Mouse (Mus musculus) heart, adult 9 months (tissue): Measurements from ENCODE around the gene 9930021J03Rik.

Experiments used
- DNase-seq, 2 experiments: peaks; one replicate each; pipeline ENCODE4 v3.0.0; 2022; ENCODE audit warnings: low spot score in 2 of 2

9930021J03Rik gene

DNA sequence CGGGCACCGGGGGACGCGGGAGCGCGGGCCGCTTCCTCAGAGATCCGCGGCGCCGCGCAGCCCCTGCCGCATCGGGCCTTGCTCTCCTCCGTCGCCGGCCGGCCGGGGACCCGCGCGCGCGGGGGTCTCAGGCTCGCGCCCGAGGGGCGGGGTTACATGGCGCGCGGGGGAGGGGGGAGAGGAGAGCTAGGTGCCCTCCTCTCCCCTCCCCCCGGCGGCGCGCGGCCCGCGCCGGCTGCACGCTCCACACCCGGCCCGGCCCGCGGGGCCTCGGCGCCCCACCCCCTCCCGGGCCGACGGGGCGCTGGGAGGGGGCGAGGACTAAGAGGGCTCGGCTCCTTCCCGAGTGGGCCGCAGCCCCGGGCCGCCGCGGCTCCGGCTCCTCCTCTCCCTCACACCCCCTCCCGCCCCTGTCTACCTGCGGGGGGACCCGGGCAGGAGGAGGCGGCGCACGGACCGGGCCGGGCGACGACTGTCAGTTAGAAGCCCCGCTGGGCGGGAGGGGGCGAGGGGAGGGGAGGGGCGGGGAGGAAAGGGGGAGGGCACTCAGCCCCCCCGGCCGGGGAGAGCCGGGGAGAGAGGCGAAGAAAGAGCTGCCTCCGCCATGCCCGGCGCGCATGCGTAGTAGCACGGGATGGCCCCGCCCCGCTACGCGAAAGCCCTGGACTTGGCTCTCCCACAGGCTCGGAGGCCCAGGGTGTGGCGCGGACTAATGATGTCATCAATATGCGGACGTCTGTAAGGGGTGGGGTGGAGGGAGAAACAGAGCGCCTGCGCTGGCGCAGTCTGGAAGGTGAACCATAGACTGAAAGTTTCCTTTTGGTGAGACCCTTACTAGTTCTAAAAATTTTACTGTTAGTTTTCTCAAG, at the start of gene 9930021J03Rik:
TSS of gene 9930021J03Rik (minus strand) at position 73 of the 869 bp plus-strand sequence.
- DNase-seq, result peak; percentile 97

DNA sequence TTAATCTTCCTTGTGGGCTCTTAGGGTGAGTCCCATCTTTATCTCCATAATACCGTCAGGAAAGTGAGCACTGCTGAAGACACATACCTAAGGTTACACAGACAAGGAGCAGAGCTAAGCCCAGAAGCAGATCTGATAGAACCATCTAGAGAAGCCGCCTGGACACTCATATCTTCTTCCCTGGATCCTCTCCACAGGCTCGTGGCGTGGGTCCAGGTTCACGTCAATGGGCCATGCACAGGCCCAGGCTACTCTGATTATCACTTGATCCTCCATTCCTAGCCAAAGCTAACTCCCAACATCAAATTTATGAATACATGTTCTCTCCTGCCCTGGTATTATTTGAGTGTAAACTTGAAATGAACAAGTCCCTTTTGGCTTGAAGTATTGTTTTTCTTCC, 47.9 kb upstream of the 9930021J03Rik start:
- DNase-seq, result no peak

DNA sequence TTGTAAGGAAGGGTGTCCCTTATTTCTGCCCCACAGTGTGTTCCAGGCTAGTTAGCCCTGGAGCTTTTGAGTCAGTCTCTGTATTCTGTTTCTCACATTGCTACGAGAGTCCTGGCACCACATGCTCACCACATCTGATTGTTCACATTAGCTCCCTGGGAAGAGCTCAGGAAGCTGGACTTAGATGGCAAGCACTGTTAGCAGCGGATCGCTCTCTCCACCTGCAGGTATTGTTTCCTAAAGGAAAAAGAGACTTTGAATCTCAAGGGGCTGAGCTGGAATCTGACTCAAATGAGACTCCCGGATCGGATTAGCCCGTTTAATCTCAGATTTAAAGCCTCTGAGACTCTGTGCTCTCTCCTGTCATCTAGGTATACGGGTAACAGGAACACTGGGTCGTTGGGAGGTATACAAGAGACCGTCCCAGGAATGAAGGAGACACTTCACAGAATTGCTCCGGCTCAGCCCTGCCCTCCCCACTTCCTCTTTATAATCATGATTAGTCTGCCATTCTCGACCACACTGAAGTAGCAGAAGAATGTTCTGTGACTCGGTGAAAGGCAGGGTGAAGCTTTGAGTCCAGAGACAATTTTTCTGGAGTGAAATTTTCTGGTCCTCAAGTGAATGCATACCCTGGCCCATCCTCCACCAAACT, 45.4 kb upstream of the 9930021J03Rik start:
- no peak for DNase-seq

GRCm38 (mm10) chr19:29849924-29850551, 44.2 kb upstream of the 9930021J03Rik start:
- DNase-seq, result no peak

DNA sequence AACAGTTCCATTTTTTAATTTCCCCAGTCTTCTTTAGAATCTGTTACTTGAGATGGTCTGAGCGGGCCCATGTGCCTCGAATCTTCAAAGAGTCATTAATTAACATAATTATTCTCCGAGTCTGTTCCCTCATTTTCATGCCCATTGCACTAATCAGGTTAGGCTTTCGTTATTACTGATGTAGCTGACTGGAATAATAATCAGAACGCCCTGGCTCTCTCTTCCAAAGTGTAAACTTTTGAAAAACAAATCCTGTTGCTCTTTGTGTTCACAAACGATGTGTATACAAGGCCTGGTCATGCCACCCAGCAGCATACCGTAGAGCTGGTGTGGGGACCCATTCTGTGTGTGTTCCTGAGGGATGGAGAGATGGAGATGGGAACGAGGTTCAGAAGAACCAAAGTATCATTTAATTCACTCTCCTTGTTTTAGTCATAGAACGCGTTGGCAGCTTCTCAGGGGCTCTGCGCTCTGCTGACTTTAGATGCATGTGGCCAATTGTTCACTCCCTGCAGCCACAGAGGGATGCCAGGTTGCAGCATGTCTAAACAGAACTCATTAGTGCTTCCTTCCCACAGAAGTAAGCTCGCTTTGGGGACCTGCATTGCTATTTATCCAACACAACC, 38.4 kb upstream of the 9930021J03Rik start:
- no peak for DNase-seq

GRCm38 (mm10) chr19:29843641-29844035, 37.8 kb upstream of the 9930021J03Rik start:
- no peak for DNase-seq

DNA sequence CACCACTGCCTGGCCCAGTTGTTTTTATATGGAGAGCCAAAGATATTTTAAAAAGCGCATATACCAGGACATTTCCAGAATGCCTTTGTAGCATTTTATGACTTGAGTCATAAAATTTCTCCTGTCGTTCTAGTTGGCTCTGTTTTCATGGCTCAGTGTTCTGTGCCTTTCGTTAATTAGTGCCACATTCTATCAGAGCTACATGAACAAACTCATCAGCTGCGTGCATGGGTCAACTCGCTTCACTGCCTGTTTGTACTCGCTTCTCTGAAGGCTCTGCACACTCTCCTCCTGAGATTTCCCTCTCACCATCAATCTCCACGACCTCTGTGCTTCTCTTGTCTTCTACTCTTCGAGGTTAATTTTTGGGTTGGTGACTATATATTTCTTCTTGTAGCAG, 37.2 kb upstream of the 9930021J03Rik start:
- no peak for DNase-seq

- peak; percentile 51 for DNase-seq
Measured at GRCm38 (mm10) chr19:29840642-29841041, 34.9 kb upstream of the 9930021J03Rik start.

DNA sequence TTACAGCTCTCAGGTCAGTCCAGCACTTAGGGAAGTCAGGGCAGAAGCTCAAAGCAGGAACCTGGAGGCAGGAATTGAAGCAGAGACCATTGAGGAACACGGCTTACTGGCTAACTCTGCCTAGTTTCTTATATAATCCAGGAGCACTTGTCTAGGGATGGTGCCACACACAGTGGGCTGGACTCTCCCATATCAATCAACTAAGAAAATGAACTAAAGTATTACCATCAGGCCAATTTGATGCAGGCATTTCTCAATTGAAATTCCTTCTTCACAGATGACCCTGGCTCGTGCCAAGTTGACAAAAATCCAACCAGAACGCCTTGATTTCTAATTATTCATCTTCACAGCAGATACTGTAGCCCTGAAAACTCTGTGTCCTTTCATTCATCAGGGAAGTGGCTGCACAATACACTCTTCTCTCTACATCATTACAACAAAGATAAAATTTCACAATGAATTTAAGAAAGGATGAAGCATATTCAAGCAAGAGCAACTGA, 32.9 kb upstream of the 9930021J03Rik start:
- peak; percentile 23 to 26 for DNase-seq

DNA sequence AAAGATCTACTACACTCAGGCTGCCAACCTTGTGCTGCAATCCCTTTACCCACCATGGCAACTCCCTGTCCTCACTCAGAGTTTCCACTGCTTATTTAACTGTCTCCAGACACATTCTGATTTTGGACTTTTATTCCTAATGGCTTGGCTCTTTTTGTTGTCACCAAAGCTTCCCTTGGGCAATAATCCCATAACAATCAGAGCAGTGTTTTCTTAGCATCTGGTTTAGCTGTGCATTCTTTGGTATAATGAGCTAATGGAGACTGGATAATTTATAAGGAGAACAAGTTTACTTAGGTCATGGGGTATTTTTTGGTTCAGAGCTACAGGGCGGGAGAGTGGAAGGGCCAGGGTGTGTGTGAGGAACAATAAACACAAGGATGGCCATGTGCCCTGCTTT, 32.4 kb upstream of the 9930021J03Rik start:
- no peak for DNase-seq

DNA sequence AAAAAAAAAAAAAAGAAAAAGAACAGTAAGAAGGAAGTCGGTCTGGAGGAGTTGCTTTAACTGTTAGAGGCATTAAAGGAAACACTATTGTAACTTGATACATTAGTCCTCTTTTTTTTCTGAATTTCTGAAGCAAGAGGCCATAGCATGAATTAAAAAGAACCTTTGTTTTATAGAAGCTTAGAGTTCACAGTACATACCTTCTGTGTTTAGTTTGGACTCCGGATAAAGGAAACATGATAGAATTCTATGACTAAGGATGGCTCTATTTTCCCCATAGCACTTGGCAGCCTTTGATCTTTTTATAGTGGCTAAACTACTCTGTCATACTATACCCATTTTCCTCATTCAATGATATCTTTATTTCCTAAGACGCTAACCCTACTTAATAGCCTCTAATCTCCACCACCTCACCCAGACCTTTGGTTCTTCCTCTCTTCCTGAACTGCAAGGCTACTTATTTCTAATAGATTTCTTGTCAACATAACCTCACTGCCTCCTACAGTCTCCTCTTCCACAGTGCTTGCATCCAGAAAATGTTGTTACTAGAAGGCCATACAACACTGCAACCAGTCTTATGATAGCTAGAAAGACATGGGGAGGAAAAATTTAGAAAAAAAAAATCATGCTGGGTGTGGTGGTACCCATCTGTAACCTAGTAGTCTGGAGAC, 29.7 kb upstream of the 9930021J03Rik start:
- DNase-seq, result no peak

DNA sequence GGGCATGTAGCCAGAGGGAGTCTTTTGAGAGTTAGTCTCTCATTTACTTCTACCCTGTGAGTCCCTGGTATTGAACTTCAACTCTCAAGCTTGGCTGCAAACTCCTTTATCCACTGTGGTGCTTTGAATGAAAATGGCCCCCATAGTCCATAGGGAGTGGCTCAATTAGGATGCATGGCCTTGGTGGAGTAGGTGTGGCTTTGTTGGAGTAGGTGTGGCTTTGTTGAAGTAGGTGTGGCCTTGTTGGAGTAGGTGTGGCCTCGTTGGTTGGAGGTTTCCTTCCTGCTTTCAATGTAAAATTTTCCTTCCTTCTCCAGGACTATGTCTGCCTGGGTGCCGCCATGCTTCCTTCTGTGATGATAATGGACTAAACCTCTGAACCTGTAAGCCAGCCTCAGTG, 25.1 kb upstream of the 9930021J03Rik start:
- DNase-seq, result no peak

DNA sequence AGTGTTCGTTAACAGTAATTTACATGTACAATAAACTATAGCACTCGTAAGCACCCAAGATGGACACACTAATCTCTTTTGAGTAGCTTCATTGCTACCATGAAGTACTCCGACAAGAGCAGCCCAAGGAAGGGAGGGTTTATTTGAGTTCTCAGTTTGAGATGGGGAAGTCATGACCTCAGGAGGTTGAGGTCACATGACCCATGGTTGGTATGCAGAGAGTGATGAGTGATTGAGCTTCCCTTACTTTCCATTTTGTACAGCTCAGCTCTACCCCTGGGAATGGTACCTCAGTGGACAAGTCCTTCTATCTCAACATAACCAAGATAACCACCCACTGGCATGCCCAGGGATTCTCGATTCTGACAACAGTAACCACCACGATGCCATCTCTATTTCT, 22.8 kb upstream of the 9930021J03Rik start:
- no peak for DNase-seq

- peak in 1 of 2 experiments; percentile 6 for DNase-seq
Measured at GRCm38 (mm10) chr19:29826686-29827085, 20.9 kb upstream of the 9930021J03Rik start.

GRCm38 (mm10) chr19:29825003-29825402, 19.2 kb upstream of the 9930021J03Rik start:
- no peak for DNase-seq

DNA sequence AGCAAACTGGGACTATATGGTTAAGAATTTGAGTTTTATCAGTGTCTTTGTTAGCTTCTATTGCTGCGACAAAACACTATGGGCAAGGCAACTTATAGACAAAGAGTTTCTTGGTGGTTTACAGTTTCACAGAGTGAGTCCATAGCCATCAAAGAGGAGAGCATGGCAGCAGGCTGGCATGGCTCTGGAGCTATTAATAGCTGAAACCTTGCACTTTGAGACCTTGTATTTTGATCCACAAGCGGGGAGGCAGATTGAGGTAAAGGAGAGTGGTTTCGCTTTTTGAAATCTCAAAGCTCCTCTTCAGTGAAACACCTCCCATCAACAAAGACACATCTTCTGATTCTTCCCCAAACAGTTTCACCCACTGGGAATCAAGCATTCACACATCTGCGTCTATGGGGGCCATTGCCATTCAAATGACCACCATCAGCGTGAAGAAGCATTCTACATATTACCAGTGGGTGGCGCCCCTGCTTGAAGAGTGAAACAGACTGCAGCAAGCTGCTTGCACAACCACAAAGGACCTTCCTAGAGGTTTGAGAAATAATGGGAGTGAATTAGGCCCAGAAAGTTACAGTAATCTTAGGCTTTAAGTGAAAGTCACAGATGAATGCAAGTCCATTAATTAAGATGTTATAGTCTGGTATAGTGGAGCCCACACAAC, 18.4 kb upstream of the 9930021J03Rik start:
- peak in 1 of 2 experiments; percentile 55 for DNase-seq

DNA sequence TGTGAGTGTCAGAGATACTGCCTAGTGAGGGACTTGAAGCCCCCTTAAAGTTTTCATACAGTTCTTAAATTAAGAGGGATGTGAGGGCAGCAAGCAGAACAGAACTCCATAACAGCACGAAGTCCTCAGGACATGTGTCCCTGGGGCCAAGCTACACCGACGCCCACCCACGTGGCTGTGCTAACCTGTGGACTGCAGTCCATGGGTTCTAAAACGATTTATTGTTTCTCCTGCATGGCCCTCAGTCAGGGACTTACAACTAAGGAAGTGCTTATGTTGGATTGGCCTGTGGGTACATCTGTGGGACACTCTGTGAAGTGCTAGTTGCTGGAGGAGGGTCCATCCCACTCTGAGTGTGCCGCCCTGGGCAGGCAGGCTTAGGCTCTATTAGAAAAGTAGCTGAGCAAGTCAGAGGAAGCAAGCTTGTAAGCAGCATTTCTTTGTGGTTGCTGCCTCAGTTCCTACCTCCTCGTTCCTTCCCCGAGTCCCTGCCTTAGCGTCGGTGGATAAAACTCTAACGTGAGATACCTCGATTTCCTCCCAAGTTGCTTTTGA, 17.7 kb upstream of the 9930021J03Rik start:
- DNase-seq, result no peak

- peak in 1 of 2 experiments; percentile 14 for DNase-seq
Measured at GRCm38 (mm10) chr19:29820966-29821365, 15.2 kb upstream of the 9930021J03Rik start.

GRCm38 (mm10) chr19:29812581-29813460, 7.0 kb upstream of the 9930021J03Rik start, which contains the start of gene Ranbp6:
Gene Ranbp6, minus strand, starts transcription at chr19:29812974.
- peak; percentile 89 to 91 for DNase-seq
